Mouse (Mus musculus): Measurements from ENCODE around the gene Recql. TPM values are rescaled to one million over a fixed set of nuclear protein-coding genes. Genes with fewer than 3 reads are reported as not detected.
A peak's percentile ranks its signal among the peaks of the same experiment; 100 is the strongest.

Recql gene
- polyA plus RNA-seq, 1 experiment from 2014 or later: 27.1 TPM

DNA sequence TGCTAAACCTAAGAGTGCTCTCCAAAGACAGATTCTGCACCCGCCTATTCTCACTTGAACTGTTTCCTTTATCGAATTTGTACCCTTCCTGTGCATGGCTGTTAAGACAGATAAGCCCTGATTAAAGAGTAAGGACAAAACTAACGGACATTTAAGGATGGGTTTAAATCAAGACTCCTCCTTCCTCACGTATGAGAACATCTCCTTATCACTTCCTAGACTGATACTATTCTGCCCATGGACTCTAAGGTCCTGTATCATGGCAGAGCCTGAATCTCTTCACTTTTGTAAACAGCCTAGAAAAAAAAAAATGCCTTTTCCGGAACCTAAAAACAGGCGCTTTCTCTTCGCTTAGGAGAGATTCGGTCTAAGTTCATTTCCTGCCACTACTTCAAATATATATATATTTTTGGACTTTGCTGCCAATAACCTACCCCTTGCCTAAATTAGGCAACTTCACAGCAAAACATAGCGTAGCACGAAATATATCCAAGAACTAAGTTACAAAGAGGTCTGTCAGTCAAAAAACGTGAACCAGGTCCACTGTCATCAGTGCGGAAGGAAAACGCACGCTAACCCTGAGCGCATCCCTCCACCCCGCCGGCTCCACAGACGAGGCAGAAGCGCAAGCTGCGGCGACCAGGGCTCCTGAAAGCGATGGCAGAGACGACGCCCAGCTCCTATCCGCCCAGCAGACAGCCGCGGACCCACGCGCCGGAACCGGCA lies 439 bp downstream of the Recql start:
- H3K4me1 ChIP-seq (replicated peaks): peaks cover 24% of the 10 kb centered on the region
- H3K4me2 ChIP-seq: peak overlapping the region; percentile 79
- H3K9me3 ChIP-seq: no peaks in the 10 kb centered on the region
- H3K27me3 ChIP-seq: no peaks in the 10 kb centered on the region
- no peak overlapping the region for H3K27ac ChIP-seq (replicated peaks)
- H3K4me3 ChIP-seq: peak overlapping the region; percentile 99
- H3K36me3 ChIP-seq: no peaks in the 10 kb centered on the region
- ATAC-seq (ENCODE audit: low read depth): peak; percentile 86
- 6% methylated on average over 31 of the region's 31 CpGs for WGBS
- H3K9ac ChIP-seq: peak overlapping the region; percentile 92

DNA sequence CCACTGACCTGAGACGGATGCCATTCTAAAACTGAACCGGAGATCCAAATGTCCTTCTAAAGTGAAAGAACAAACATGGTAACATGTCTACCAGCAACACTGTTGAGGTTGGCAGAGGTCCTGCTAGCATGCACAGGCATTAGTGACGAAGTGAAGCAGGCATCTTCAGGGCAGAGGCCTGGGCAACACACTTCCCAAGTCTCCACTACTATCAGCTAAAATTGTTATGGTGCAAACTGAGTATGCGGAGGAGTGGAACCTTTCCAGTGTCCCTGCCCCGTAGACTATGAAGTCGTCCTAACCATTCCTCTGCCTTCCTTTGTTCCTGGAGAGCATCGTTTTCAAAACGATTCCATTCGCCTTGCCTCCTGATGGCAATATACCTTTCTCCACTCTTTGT lies 2.4 kb downstream of the Recql start:
- WGBS: 94% methylated on average over 9 of the region's 9 CpGs

DNA sequence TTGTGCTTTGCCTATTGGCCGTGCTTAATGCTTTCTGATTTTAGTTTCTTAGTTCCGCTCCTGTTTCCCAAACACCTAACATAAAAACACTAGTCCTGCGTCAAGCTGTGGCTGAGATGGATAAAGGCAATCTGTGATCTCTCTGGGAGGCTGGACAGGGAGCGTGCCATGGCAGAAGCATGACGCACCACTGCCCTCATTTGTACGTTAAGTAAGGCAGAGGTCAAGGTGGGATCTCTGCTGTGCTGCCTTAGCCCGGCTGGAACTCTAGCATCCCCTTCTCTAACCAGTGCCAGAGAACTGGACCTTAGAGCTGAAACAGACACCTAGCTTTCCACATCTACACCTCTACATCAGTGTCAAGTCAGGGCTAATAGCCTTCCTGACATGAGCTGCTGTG lies 5.3 kb downstream of the Recql start:
- 94% methylated on average over 7 of the region's 7 CpGs for WGBS
- Histone ChIP-seq H3K27ac (replicated peaks) (no peak overlapping the region), H3K9ac (no peak overlapping the region), H3K4me2 (no peak overlapping the region), H3K4me1 (replicated peaks) (peaks cover 6% of the 10 kb centered on the region), H3K36me3 (peaks cover 3% of the 10 kb centered on the region; the same call in 1 of the 2 replicates), H3K27me3 (no peaks in the 10 kb centered on the region), H3K9me3 (no peaks in the 10 kb centered on the region), H3K4me3 (no peak overlapping the region)
- no peak for ATAC-seq (ENCODE audit: low read depth)

More for the DNA sequence above, 2.4 kb downstream of the Recql start:
- no peak overlapping the region for H3K4me3 ChIP-seq
- H3K36me3 ChIP-seq: no peaks in the 10 kb centered on the region
- H3K27me3 ChIP-seq: no peaks in the 10 kb centered on the region
- no peak overlapping the region for H3K27ac ChIP-seq (replicated peaks)
- no peak for ATAC-seq (ENCODE audit: low read depth)
- H3K9ac ChIP-seq: no peak overlapping the region
- H3K4me1 ChIP-seq (replicated peaks): peaks cover 24% of the 10 kb centered on the region
- no peaks in the 10 kb centered on the region for H3K9me3 ChIP-seq
- H3K4me2 ChIP-seq: no peak overlapping the region

DNA sequence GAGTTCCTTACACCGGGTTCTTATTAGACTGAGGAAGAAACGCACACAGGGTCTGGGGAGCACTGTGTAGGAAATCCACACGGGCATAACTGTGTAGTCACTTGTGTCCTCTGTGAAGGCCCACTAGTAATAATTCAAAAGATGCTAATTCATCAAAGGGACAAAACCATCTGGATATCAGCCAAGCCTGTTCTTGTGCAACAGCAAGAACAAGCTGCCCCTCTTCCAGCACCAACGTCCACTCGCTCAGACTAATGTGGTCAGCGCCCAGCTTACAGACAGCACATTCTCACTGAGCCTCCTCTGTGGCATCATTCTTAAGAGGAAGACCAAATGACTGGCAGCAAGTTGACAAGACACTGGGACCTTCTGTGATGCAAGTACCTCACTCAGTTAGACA lies 6.9 kb downstream of the Recql start:
- Histone ChIP-seq H3K9ac (no peak overlapping the region), H3K9me3 (no peaks in the 10 kb centered on the region)

DNA sequence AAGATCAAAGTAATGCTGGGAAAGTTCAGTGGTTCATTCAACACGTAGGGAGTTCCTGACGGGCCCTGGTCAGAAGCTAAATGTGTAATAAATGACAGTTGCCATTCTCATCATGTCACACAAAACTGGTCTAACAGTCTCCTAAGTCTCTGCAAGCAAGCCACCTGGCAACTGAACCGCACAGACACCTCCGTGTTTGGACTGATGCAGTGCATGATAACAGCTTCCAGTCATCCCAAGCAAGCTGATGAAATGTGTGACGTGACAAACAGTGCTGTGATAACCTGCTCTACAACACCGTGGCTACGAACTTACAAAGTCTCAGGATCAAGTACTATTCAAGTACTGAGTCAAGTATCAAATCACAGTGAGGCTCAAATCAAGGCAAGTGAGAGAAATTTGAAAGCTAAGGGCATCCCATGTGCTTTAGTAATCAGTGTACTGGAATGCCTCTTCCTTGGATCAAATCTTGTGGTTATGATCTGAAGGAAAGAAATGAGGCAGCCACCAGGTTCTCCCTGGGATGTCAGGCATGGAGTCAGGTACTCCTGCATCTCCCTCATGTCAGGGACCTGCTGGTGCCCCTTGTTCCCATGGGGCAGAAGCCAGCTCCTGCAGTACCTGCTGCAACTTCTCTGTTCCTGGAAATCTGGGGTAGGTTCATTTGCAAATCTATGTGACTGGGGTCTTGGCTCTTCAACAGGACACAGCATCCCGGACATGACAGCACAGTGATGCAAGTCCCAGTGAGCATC lies 8.1 kb downstream of the Recql start:
- Histone ChIP-seq H3K4me2 (no peak overlapping the region), H3K4me1 (replicated peaks) (no peaks in the 10 kb centered on the region), H3K9ac (no peak overlapping the region), H3K27me3 (no peaks in the 10 kb centered on the region), H3K36me3 (peaks cover 30% of the 10 kb centered on the region), H3K4me3 (no peak overlapping the region), H3K9me3 (no peaks in the 10 kb centered on the region), H3K27ac (replicated peaks) (no peak overlapping the region)
- no peak for ATAC-seq (ENCODE audit: low read depth)
- 94% methylated on average over 8 of the region's 8 CpGs for WGBS

More for the DNA sequence above, 6.9 kb downstream of the Recql start:
- H3K27ac ChIP-seq (replicated peaks): no peak overlapping the region
- no peak for ATAC-seq (ENCODE audit: low read depth)
- no peak overlapping the region for H3K4me3 ChIP-seq
- peaks cover 19% of the 10 kb centered on the region for H3K36me3 ChIP-seq
- H3K4me2 ChIP-seq: no peak overlapping the region
- no peaks in the 10 kb centered on the region for H3K27me3 ChIP-seq
- 94% methylated on average over 6 of the region's 6 CpGs for WGBS
- no peaks in the 10 kb centered on the region for H3K4me1 ChIP-seq (replicated peaks)

DNA sequence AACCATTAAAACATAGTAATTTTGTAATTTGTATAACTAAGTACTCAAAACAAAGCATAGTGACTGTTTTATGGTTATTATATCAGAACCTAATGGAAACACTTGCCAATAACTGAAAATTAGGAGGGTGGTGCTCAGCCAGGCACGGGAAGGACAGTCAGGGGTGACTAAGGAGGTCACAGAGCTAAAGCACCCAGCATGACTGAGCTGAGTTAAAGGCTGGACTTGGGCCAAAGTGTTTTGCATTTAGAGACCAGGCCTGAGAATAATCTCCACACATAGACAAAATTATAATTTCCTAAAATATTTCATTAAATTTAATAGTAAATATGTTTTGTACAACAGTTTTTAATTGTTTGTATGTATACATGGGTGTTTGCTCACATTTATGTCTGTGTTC lies 9.8 kb downstream of the Recql start:
- H3K4me1 ChIP-seq (replicated peaks): no peaks in the 10 kb centered on the region
- no peaks in the 10 kb centered on the region for H3K27me3 ChIP-seq
- H3K4me3 ChIP-seq: no peak overlapping the region
- H3K36me3 ChIP-seq: peaks cover 38% of the 10 kb centered on the region
- no peaks in the 10 kb centered on the region for H3K9me3 ChIP-seq
- no peak for ATAC-seq (ENCODE audit: low read depth)
- WGBS: 64% methylated on average over 1 of the region's 1 CpGs
- no peak overlapping the region for H3K4me2 ChIP-seq
- H3K9ac ChIP-seq: no peak overlapping the region
- H3K27ac ChIP-seq (replicated peaks): no peak overlapping the region

DNA sequence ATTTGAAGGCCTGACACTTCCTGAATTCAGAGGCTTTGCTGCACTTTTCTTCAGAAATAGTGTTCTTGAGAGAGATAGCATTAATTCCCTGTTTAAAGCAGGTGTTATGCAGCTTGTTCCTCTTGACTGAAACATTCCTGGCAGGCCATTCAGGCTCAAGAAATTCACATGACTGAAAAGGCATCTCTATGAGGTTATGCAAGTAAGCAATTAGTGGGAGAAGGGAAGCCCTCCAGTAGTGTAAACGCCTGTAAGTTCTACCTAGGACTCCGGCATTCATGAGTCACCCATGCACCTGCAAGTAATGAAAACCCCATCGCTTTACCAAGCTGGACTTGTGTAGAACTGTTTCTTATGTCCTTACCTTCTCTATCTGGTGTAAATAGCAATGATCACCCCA lies 17.3 kb downstream of the Recql start:
- Histone ChIP-seq H3K9me3 (no peaks in the 10 kb centered on the region), H3K4me3 (no peak overlapping the region), H3K9ac (no peak overlapping the region), H3K36me3 (peaks cover 80% of the 10 kb centered on the region), H3K4me2 (no peak overlapping the region), H3K4me1 (replicated peaks) (no peaks in the 10 kb centered on the region), H3K27me3 (no peaks in the 10 kb centered on the region), H3K27ac (replicated peaks) (no peak overlapping the region)
- no peak for ATAC-seq (ENCODE audit: low read depth)
- WGBS: 92% methylated on average over 3 of the region's 3 CpGs

DNA sequence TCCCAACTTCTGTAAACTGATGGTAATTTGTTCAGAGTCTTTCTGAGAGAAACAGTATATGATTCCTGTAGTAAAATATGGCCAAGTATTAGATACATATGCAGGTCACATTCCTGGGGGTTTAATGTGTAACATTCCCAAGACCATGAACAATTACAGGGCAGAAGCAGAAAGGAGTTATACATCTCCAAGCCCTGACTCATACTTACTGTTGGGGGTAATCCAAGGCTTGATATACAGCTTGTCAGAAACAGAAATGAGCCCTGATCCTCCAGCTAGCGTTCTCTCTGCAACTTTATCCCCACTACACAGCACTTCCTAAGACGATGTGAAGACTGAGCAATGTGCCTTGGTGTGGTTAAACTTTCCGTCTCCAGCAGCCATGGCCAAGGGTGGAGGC lies 19.3 kb downstream of the Recql start:
- 94% methylated on average over 3 of the region's 3 CpGs for WGBS
- Histone ChIP-seq H3K4me2 (no peak overlapping the region), H3K36me3 (peaks cover 87% of the 10 kb centered on the region), H3K9me3 (no peaks in the 10 kb centered on the region), H3K4me3 (no peak overlapping the region), H3K27me3 (no peaks in the 10 kb centered on the region), H3K27ac (replicated peaks) (no peak overlapping the region), H3K4me1 (replicated peaks) (no peaks in the 10 kb centered on the region), H3K9ac (no peak overlapping the region)
- no peak for ATAC-seq (ENCODE audit: low read depth)

DNA sequence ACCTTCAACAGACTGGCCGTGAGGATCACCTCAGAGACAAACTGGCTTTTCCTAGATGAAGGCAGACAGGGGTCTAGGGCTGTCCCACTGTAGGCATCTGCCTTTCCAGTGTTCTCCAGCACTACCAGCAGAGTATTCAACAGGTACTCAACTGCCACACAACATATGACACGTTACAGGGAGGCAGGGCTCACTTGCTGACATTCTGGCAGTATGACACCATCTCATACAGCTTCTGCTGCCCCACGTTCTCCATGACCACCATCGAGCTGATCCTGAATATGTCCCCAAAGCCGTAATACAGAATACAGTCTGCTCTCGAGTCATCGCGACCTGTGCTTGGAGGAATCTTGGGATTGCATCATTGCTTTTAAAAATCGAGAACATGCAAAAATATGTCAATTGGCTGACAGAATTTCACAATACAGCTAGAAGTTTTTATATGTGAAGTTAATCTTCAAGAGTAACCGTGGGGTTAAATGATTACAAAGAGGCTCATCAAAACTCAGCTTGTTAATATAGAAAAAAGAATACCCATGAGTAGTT lies 20.3 kb downstream of the Recql start:
- H3K36me3 ChIP-seq: peaks cover 86% of the 10 kb centered on the region
- ATAC-seq (ENCODE audit: low read depth): no peak
- 94% methylated on average over 10 of the region's 10 CpGs for WGBS

DNA sequence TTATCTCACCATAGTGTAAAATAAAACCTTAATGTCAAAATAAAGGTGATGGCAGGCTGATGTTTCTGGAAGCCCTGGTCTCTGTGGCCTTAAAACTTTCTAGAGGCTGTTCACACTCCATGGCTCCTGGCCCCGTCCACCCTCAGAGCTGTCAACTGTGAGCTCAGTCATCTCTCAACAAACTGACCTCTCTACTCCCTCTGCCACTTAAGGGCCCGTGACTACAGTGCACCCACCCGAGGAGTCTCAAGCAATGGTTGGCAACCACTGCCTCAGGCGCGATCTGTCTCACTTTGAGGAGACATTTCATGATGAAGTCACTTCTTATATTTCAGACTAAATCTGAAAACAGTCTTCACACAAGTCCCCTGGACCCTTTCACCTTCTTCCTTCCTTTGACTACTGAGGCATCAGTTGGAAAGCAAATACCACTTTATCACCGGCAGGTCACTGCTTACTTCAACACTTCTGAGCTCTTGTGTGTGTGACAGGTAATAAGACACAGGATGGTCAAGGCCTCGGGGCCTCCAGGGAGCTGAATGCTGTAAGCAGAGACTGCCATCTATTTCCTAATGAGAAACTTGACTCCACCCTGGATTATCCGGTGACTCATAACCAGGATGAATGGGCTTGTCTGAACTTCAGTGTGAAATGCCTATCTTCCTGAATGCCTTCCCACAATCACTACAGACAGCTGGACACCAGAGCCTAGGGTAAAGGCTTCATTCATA lies 21.0 kb downstream of the Recql start:
- Histone ChIP-seq H3K27ac (replicated peaks) (no peak overlapping the region), H3K36me3 (peaks cover 88% of the 10 kb centered on the region), H3K9me3 (no peaks in the 10 kb centered on the region), H3K27me3 (no peaks in the 10 kb centered on the region), H3K9ac (no peak overlapping the region), H3K4me2 (no peak overlapping the region), H3K4me1 (replicated peaks) (no peaks in the 10 kb centered on the region), H3K4me3 (no peak overlapping the region)
- no peak for ATAC-seq (ENCODE audit: low read depth)
- WGBS: 91% methylated on average over 8 of the region's 8 CpGs

More for the DNA sequence above, 20.3 kb downstream of the Recql start:
- Histone ChIP-seq H3K27me3 (no peaks in the 10 kb centered on the region), H3K4me2 (no peak overlapping the region), H3K9ac (no peak overlapping the region), H3K4me3 (no peak overlapping the region), H3K27ac (replicated peaks) (no peak overlapping the region), H3K4me1 (replicated peaks) (no peaks in the 10 kb centered on the region), H3K9me3 (no peaks in the 10 kb centered on the region)

DNA sequence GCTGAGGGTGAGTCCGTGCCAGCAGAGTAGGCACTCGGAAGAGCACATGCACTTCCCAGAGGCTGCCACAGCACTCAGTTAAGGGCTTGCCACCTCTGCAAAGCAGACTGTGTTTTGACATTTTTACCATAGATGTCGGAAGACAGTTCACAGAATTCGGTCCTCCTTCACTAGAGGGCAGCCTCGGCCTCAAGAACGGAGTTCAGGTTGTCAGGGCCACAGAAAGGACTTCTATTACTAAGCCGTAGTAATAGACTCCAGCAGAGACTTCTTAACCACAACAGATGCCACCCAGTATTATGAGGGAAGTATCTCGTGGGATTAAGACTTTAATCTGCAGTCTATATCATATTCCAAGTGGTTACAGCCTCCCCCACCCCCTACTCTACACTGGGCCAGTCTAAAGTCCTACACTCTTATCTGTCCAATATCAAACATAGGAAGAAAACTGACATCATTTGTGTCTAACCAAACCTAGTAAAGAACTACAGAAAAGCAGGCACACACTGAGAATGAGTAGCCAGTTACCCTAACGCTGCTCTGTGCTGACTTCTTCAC lies 23.8 kb downstream of the Recql start:
- Histone ChIP-seq H3K9ac (no peak overlapping the region), H3K4me1 (replicated peaks) (no peaks in the 10 kb centered on the region), H3K9me3 (no peaks in the 10 kb centered on the region), H3K27me3 (no peaks in the 10 kb centered on the region), H3K4me2 (no peak overlapping the region), H3K27ac (replicated peaks) (no peak overlapping the region), H3K4me3 (no peak overlapping the region), H3K36me3 (peaks cover 90% of the 10 kb centered on the region)
- no peak for ATAC-seq (ENCODE audit: low read depth)
- WGBS: 78% methylated on average over 9 of the region's 9 CpGs

DNA sequence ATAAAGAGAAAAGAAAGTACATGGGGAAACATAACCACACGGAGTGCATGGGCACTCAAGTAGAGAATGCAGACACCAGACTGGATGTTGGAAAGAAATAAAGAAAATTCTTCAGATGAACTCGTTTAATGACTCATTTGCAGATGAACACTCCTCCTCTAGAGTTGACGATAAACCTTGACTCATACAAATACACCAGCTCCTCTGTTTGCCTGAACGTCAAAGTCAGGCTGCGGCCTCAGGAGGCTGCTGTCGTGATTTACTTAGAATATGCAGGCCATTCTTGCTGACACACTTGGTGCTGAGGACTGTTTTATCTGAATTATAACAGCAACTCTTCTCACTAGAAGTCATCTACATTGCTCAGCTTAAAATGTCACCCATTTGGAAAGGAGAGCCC lies 24.9 kb downstream of the Recql start:
- H3K36me3 ChIP-seq: peaks cover 90% of the 10 kb centered on the region
- H3K27me3 ChIP-seq: no peaks in the 10 kb centered on the region
- no peak for ATAC-seq (ENCODE audit: low read depth)
- H3K9ac ChIP-seq: no peak overlapping the region
- no peaks in the 10 kb centered on the region for H3K9me3 ChIP-seq
- no peak overlapping the region for H3K27ac ChIP-seq (replicated peaks)
- H3K4me3 ChIP-seq: no peak overlapping the region
- H3K4me2 ChIP-seq: no peak overlapping the region
- 93% methylated on average over 6 of the region's 6 CpGs for WGBS
- H3K4me1 ChIP-seq (replicated peaks): no peaks in the 10 kb centered on the region

Measured in neural tube, embryonic 13.5 days (tissue).